Mouse (Mus musculus): ENCODE measurements around the gene Mcm8.

DNA sequence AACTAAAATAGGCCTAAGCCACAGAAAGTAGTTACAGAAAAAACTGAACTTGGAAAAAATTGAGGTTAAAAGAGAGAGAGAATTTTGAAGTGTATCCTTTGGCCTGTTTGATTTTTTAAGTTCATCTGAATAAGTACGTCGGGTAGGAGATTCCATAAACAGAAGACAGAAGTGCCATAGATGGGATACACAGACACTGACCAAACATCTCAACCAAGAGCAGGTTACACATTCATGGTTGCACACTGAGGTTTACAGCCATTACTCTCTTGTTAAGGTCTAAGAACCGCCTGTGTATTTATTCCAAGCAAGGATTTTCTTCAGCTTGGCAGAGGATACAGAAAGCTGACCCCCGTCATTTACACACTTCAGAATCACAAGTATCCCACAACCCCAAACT is 35.0 kb upstream of the Mcm8 start, which contains the start of gene Chgb:
- TF ChIP-seq FLI1 (IDR thresholded peaks at IDR 0.05; ENCODE audit: low read length) (no peak), GATA1 (IDR thresholded peaks at IDR 0.05; ENCODE audit: borderline replicate concordance, low read length) (no peak)

All from megakaryocyte, embryonic 14.5 days (primary cell).